Mouse (Mus musculus): ENCODE data around the gene Mtf2. TPM values are rescaled to one million over a fixed set of nuclear protein-coding genes. Genes with fewer than 3 reads are reported as not detected.

The Mtf2 gene
- polyA plus RNA-seq, 1 experiment from 2014 or later = 138 TPM

Other genes starting within 250 kb of the Mtf2 start
- gene Ube2d2b, start 235.6 kb upstream of the Mtf2 start, polyA plus RNA-seq (2014; fragmentation: Nextera tagmentation; extraction: Ambion mirVana) = 0.15 and 0.16 TPM in 2 replicates
- 48.6 and 50.7 TPM in 2 replicates for gene Evi5, start 190.6 kb upstream of the Mtf2 start, polyA plus RNA-seq (2014; fragmentation: Nextera tagmentation; extraction: Ambion mirVana)
- 83.2 and 84.4 TPM in 2 replicates for gene Rpl5, start 165.2 kb upstream of the Mtf2 start, polyA plus RNA-seq (2014; fragmentation: Nextera tagmentation; extraction: Ambion mirVana)
- gene Fam69a, start 78.6 kb upstream of the Mtf2 start, polyA plus RNA-seq (2014; fragmentation: Nextera tagmentation; extraction: Ambion mirVana) = 18.1 and 21.7 TPM in 2 replicates
- gene Tmed5, start 66.9 kb downstream of the Mtf2 start, polyA plus RNA-seq (2014; fragmentation: Nextera tagmentation; extraction: Ambion mirVana) = 31.8 and 35.2 TPM in 2 replicates
- 13.9 and 15.8 TPM in 2 replicates for gene Ccdc18, start 67.2 kb downstream of the Mtf2 start, polyA plus RNA-seq (2014; fragmentation: Nextera tagmentation; extraction: Ambion mirVana)
- gene Dr1, start 203.2 kb downstream of the Mtf2 start, polyA plus RNA-seq (2014; fragmentation: Nextera tagmentation; extraction: Ambion mirVana) = 55.3 and 60.2 TPM in 2 replicates
- gene Pigg, start 246.9 kb downstream of the Mtf2 start, polyA plus RNA-seq (2014; fragmentation: Nextera tagmentation; extraction: Ambion mirVana) = 3.7 and 4.3 TPM in 2 replicates